Mouse (Mus musculus) heart, embryonic 15.5 days (tissue): ENCODE measurements around the gene Pramel6. TPM values are rescaled to one million over a fixed set of nuclear protein-coding genes. Genes with fewer than 3 reads are reported as not detected.

ENCODE experiments used
- ATAC-seq: fragments of 200-750 bp; cut with Nextera tagmentation; replicated peaks from 2 replicates; pipeline ENCODE4 v1.8.0; 2017; ENCODE audit warnings: low read depth, moderate TSS enrichment; ENCODE audit not compliant: insufficient number of reproducible peaks, insufficient read depth, low FRiP score
- H3K27ac ChIP-seq: fragments of 300-500 bp; sonication (generic); 2 replicates; pipeline ENCODE4 v1.5.1; 2015; ENCODE audit warnings: mild to moderate bottlenecking, inconsistent platforms
- H3K27me3 ChIP-seq: fragments of 300-500 bp; sonication (generic); 2 replicates; pipeline ENCODE4 v1.6.1; 2015; ENCODE audit warnings: inconsistent platforms
- H3K36me3 ChIP-seq: fragments of 300-500 bp; sonication (generic); 2 replicates; pipeline ENCODE4 v1.6.1; 2015; ENCODE audit warnings: mild to moderate bottlenecking, inconsistent platforms
- H3K4me1 ChIP-seq: fragments of 300-500 bp; sonication (generic); replicated peaks from 2 replicates; pipeline ENCODE4 v1.6.1; 2015; ENCODE audit warnings: inconsistent platforms
- H3K4me2 ChIP-seq: fragments of 300-500 bp; sonication (generic); 2 replicates; pipeline ENCODE4 v1.6.1; 2015; ENCODE audit warnings: inconsistent platforms, mild to moderate bottlenecking, moderate library complexity
- H3K4me3 ChIP-seq: fragments of 300-500 bp; sonication (generic); 2 replicates; pipeline ENCODE4 v1.5.1; 2015; ENCODE audit warnings: mild to moderate bottlenecking, inconsistent platforms
- H3K9ac ChIP-seq: fragments of 300-500 bp; sonication (generic); 2 replicates; pipeline ENCODE4 v1.6.1; 2015; ENCODE audit warnings: mild to moderate bottlenecking, inconsistent platforms
- H3K9me3 ChIP-seq: fragments of 300-500 bp; sonication (generic); replicated peaks from 2 replicates; pipeline ENCODE4 v1.6.1; 2016; ENCODE audit warnings: inconsistent platforms
- WGBS: fragments of 180-500 bp; shearing (Covaris S2); methylation state at CpG from one replicate; pipeline ENCODE4 v1.1.7; 2015; ENCODE audit warnings: mixed read lengths; 5-methylcytosine and 5-hydroxymethylcytosine counted together
- polyA plus RNA-seq: library from polyadenylated mRNA; unstranded; fragments of >200 nt; fragmentation: Nextera tagmentation; extraction: Ambion mirVana; gene quantifications from 2 replicates; pipeline ENCODE4 v1.2.1, GENCODE M21; 2015

Gene Pramel6
- polyA plus RNA-seq, 1 experiment from 2014 or later: not detected

DNA sequence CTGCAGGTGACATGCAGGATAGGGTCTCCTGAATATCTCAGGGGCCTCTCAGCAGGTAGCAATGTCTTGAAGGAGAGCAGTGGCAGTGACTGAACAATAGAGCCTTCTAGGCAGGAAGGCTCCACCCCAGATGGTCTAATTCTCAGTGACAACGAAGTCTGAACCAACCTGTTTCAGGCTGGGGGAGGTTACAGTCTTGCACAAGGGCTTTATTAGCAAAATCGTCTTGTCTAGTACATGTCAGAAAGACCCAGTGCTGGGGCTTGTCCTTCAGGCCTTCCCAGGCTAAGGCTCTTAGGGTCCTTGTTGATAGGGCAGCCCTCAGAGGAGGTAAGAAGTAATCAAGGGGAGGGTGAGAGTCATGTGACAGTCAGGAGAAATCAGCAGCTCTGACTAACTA is 28.5 kb downstream of the Pramel6 start:
- no peak for ATAC-seq
- Histone ChIP-seq H3K27me3 (no peaks in the 10 kb centered on the region), H3K27ac (no peak overlapping the region), H3K4me3 (no peak overlapping the region), H3K36me3 (no peaks in the 10 kb centered on the region), H3K9ac (no peak overlapping the region), H3K4me2 (no peak overlapping the region), H3K9me3 (no peaks in the 10 kb centered on the region), H3K4me1 (no peaks in the 10 kb centered on the region)
- WGBS: 52% methylated on average over 2 of the region's 2 CpGs

GRCm38 (mm10) chr2:87545442-87545841 is 39.1 kb downstream of the Pramel6 start, which contains the start of gene Olfr1128:
TSS of gene Olfr1128 (minus strand) at chr2:87545542.
- H3K36me3 ChIP-seq: no peaks in the 10 kb centered on the region
- H3K4me2 ChIP-seq: no peak within 1 kb of the TSS
- no peak for ATAC-seq
- 89% methylated on average over 1 of the region's 1 CpGs for WGBS
- H3K4me1 ChIP-seq: no peaks in the 10 kb centered on the region
- H3K27ac ChIP-seq: no peak within 1 kb of the TSS
- no peaks in the 10 kb centered on the region for H3K9me3 ChIP-seq
- H3K9ac ChIP-seq: no peak within 1 kb of the TSS
- H3K4me3 ChIP-seq: no peak within 1 kb of the TSS
- H3K27me3 ChIP-seq: no peaks in the 10 kb centered on the region

Other genes starting within 250 kb of the Pramel6 start
- gene Olfr1116, start 239.0 kb upstream of the Pramel6 start, polyA plus RNA-seq: not detected in 2 replicates
- not detected in 2 replicates for gene Olfr1118, start 199.0 kb upstream of the Pramel6 start, polyA plus RNA-seq
- not detected in 2 replicates for gene Olfr1120, start 151.8 kb upstream of the Pramel6 start, polyA plus RNA-seq
- gene Olfr1121, start 136.7 kb upstream of the Pramel6 start, polyA plus RNA-seq: not detected in 2 replicates
- gene Olfr1122, start 120.7 kb upstream of the Pramel6 start, polyA plus RNA-seq: not detected in 2 replicates
- not detected in 2 replicates for gene Olfr1123, start 89.9 kb upstream of the Pramel6 start, polyA plus RNA-seq
- gene Olfr1124, start 76.3 kb upstream of the Pramel6 start, polyA plus RNA-seq: not detected in 2 replicates
- gene Olfr1126, start 52.6 kb upstream of the Pramel6 start, polyA plus RNA-seq: not detected in 2 replicates
- not detected in 2 replicates for gene Pramel7, start 9.5 kb upstream of the Pramel6 start, polyA plus RNA-seq
- gene Olfr153, start 25.2 kb downstream of the Pramel6 start, polyA plus RNA-seq: not detected in 2 replicates
- gene Olfr1128, start 39.0 kb downstream of the Pramel6 start, polyA plus RNA-seq: not detected in 2 replicates
- gene Olfr1129, start 67.3 kb downstream of the Pramel6 start, polyA plus RNA-seq: not detected in 2 replicates
- gene Olfr1130, start 99.6 kb downstream of the Pramel6 start, polyA plus RNA-seq: not detected in 2 replicates
- not detected in 2 replicates for gene Olfr1131, start 120.5 kb downstream of the Pramel6 start, polyA plus RNA-seq
- gene Olfr1132, start 131.0 kb downstream of the Pramel6 start, polyA plus RNA-seq: not detected in 2 replicates
- gene Olfr1133, start 140.8 kb downstream of the Pramel6 start, polyA plus RNA-seq: not detected in 2 replicates
- gene Olfr1134, start 151.9 kb downstream of the Pramel6 start, polyA plus RNA-seq: not detected in 2 replicates
- gene Olfr1135, start 167.1 kb downstream of the Pramel6 start, polyA plus RNA-seq: not detected in 2 replicates
- gene Olfr1136, start 187.4 kb downstream of the Pramel6 start, polyA plus RNA-seq: not detected in 2 replicates
- not detected in 2 replicates for gene Olfr1137, start 206.6 kb downstream of the Pramel6 start, polyA plus RNA-seq
- not detected in 2 replicates for gene Olfr1138, start 233.4 kb downstream of the Pramel6 start, polyA plus RNA-seq
- not detected in 2 replicates for gene Olfr1140, start 237.2 kb downstream of the Pramel6 start, polyA plus RNA-seq
- gene Olfr1141, start 247.4 kb downstream of the Pramel6 start, polyA plus RNA-seq: not detected in 2 replicates